Mouse (Mus musculus) heart, adult 2 months (tissue): ENCODE results near the gene Rnase2b. TPM values are rescaled to one million over a fixed set of nuclear protein-coding genes. Genes with fewer than 3 reads are reported as not detected.

ENCODE experiments used
- DNase-seq, 2 experiments: peaks; one replicate each; pipeline ENCODE4 v3.0.0; 2021
- H3K27ac ChIP-seq: fragments of 200-600 bp; 2 replicates; pipeline ENCODE4 v1.8.1; 2022
- H3K27me3 ChIP-seq: fragments of 200-500 bp; 2 replicates; pipeline ENCODE4 v1.6.1; 2012; ENCODE audit warnings: mild to moderate bottlenecking, low read length, inconsistent platforms, mixed read lengths; ENCODE audit not compliant: control insufficient read depth, insufficient read depth
- H3K36me3 ChIP-seq: fragments of 200-500 bp; 2 replicates; pipeline ENCODE4 v1.6.1; 2012; ENCODE audit warnings: low read length, inconsistent platforms; ENCODE audit not compliant: control insufficient read depth, insufficient read depth
- H3K4me1 ChIP-seq: fragments of 200-500 bp; 2 replicates; pipeline ENCODE4 v1.6.1; 2011; ENCODE audit warnings: low read length; ENCODE audit not compliant: control insufficient read depth, insufficient read depth
- H3K4me3 ChIP-seq: fragments of 200-600 bp; 2 replicates; pipeline ENCODE4 v1.8.1; 2022
- H3K79me2 ChIP-seq: fragments of 200-500 bp; replicated peaks from 2 replicates; pipeline ENCODE4 v1.6.1; 2012; ENCODE audit warnings: mild to moderate bottlenecking, inconsistent platforms, low read length, moderate library complexity, mixed read lengths; ENCODE audit not compliant: control insufficient read depth, insufficient read depth
- H3K9ac ChIP-seq: fragments of 200-500 bp; 2 replicates; pipeline ENCODE4 v1.6.1; 2012; ENCODE audit warnings: low read depth, mild to moderate bottlenecking, control low read depth, inconsistent platforms, low read length, mixed read lengths
- CTCF ChIP-seq: fragments of 200-600 bp; IDR thresholded peaks from 2 replicates; pipeline ENCODE4 v1.8.1; 2022; ENCODE audit warnings: antibody characterized with exemption, mild to moderate bottlenecking, moderate library complexity
- EP300 ChIP-seq: fragments of 200-500 bp; IDR thresholded peaks from 2 replicates; pipeline ENCODE4 v1.6.1; 2011; ENCODE audit warnings: low read depth, low read length, control low read depth; ENCODE audit not compliant: insufficient read depth
- POLR2A ChIP-seq: fragments of 200-500 bp; IDR thresholded peaks from 2 replicates; pipeline ENCODE4 v1.6.1; 2011; ENCODE audit warnings: mild to moderate bottlenecking, low read depth, low read length, control low read depth; ENCODE audit not compliant: insufficient read depth
- WGBS: fragments of 180-500 bp; shearing (Covaris S2); methylation state at CpG from one replicate; pipeline ENCODE4 v1.1.7; 2018; 5-methylcytosine and 5-hydroxymethylcytosine counted together
- intact Hi-C: fragments of 180-260 bp; cut with DNase I; formaldehyde crosslinking; loops from one replicate; pipeline ENCODE4 v1.15.1; 2025
- polyA plus RNA-seq: library from polyadenylated mRNA; depleted of rRNA; stranded (reverse); fragments of >200 nt; gene quantifications from 2 replicates; pipeline ENCODE4 v1.2.3, GENCODE M21; 2012
- total RNA-seq, 2 experiments: library from RNA; stranded (reverse); gene quantifications; 2 replicates each; pipeline ENCODE4 v1.2.3; 2021

Rnase2b gene
- total and polyA plus RNA-seq, 3 experiments = not detected

- intact Hi-C loops = no loop called here
- H3K36me3 ChIP-seq = no peaks in the 10 kb centered on the region; the same call in 1 of the 2 replicates
Observed at GRCm38 (mm10) chr14:51146685-51147084, 15.4 kb upstream of the Rnase2b start, which contains the start of gene Rnase1. TSS of gene Rnase1 (minus strand) at chr14:51146785.

GRCm38 (mm10) chr14:51148006-51148405, 14.1 kb upstream of the Rnase2b start:
- WGBS = 58% methylated on average over 3 of the region's 3 CpGs
- Histone ChIP-seq H3K27ac (no peak overlapping the region), H3K79me2 (no peaks in the 10 kb centered on the region), H3K4me1 (peaks cover 1% of the 10 kb centered on the region; the same call in 1 of the 2 replicates), H3K27me3 (no peaks in the 10 kb centered on the region), H3K36me3 (no peaks in the 10 kb centered on the region; the same call in 1 of the 2 replicates), H3K4me3 (no peak overlapping the region), H3K9ac (no peak overlapping the region)
- intact Hi-C loops = no loop called here
- TF ChIP-seq CTCF (no peak), EP300 (no peak), POLR2A (no peak)
- DNase-seq = no peak

More at GRCm38 (mm10) chr14:51146685-51147084, 15.4 kb upstream of the Rnase2b start, which contains the start of gene Rnase1:
- Histone ChIP-seq H3K79me2 (no peaks in the 10 kb centered on the region), H3K27me3 (no peaks in the 10 kb centered on the region), H3K27ac (no peak within 1 kb of the TSS), H3K4me3 (no peak within 1 kb of the TSS), H3K4me1 (peaks cover 1% of the 10 kb centered on the region; the same call in 1 of the 2 replicates), H3K9ac (no peak within 1 kb of the TSS)
- WGBS = 54% methylated on average over 2 of the region's 2 CpGs
- no peak for DNase-seq
- TF ChIP-seq EP300 (no peak), POLR2A (no peak), CTCF (no peak)

DNA sequence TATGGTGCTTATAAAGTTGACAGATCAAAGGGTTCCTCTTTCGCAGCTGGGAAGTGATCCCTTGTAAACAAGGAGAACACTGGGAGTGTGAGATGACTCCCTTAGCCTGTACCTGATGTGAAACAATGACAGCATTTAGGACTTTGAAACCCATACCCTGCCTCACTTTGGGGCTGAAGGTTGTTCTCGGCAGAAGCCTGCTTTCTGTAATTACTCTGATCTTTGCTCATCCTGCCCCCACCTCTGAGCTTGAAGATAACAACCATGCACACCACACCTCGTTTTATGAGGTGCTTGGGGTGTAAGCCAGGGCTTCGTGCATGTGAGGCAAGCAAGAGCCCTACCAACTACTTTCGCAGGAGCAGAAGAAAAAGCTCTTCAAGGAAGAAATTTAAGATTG, 12.9 kb upstream of the Rnase2b start:
- peaks cover 1% of the 10 kb centered on the region; the same call in 1 of the 2 replicates for H3K4me1 ChIP-seq
- H3K9ac ChIP-seq = no peak overlapping the region
- intact Hi-C loops = no loop called here
- no peaks in the 10 kb centered on the region for H3K79me2 ChIP-seq
- no peak for DNase-seq
- WGBS = 74% methylated on average over 5 of the region's 5 CpGs
- H3K36me3 ChIP-seq = no peaks in the 10 kb centered on the region; the same call in 1 of the 2 replicates
- TF ChIP-seq EP300 (no peak), POLR2A (no peak), CTCF (no peak)
- H3K4me3 ChIP-seq = no peak overlapping the region
- H3K27ac ChIP-seq = no peak overlapping the region
- H3K27me3 ChIP-seq = no peaks in the 10 kb centered on the region

DNA sequence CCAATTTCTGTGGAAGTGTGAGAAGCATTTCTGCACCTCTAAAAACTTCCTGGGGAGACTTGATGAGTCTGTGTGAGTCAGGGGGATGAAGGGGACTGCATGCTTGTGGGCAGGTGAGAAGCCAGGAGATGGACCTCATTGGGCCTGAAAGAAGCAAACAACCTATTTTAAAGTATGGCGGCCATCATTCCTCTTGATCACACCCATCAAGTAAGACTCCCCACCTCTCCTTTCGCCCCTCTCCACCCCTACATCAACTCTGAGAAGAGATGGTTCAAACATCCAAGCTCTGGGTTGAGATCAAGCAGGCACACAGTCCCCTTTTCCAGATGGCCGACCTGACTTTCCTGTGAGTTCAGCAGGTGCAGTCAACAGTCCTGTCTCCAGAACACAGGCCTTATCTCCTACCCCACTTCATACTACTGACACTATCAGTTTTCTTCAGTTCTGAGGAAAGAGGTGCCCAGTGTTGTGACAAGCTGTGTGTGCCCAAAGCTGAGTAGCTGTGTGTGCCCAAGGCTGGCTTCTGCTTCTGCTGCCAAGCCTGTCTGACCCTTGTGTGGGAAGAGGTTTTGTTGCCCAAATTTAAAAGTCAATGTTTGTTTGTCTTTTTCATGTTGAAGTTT, 11.7 kb upstream of the Rnase2b start:
- intact Hi-C loops = no loop called here
- H3K79me2 ChIP-seq = no peaks in the 10 kb centered on the region
- H3K27me3 ChIP-seq = no peaks in the 10 kb centered on the region
- H3K36me3 ChIP-seq = no peaks in the 10 kb centered on the region; the same call in 1 of the 2 replicates
- no peak overlapping the region for H3K4me3 ChIP-seq
- H3K4me1 ChIP-seq = peaks cover 1% of the 10 kb centered on the region; the same call in 1 of the 2 replicates
- WGBS = 81% methylated on average over 3 of the region's 3 CpGs
- no peak for DNase-seq
- no peak overlapping the region for H3K27ac ChIP-seq
- TF ChIP-seq CTCF (no peak), POLR2A (no peak), EP300 (no peak)
- no peak overlapping the region for H3K9ac ChIP-seq

- no peak overlapping the region for H3K9ac ChIP-seq
- no peaks in the 10 kb centered on the region for H3K4me1 ChIP-seq
- WGBS = 55% methylated on average over 5 of the region's 5 CpGs
Observed at GRCm38 (mm10) chr14:51152249-51152870, 9.7 kb upstream of the Rnase2b start.

GRCm38 (mm10) chr14:51156056-51156735, 5.9 kb upstream of the Rnase2b start:
- DNase-seq = no peak
- no peak overlapping the region for H3K4me3 ChIP-seq
- H3K27ac ChIP-seq = no peak overlapping the region
- no peaks in the 10 kb centered on the region for H3K27me3 ChIP-seq
- H3K4me1 ChIP-seq = no peaks in the 10 kb centered on the region
- TF ChIP-seq CTCF = no peak
- no peak for TF ChIP-seq EP300
- no peak for TF ChIP-seq POLR2A
- intact Hi-C loops = no loop called here
- H3K36me3 ChIP-seq = no peaks in the 10 kb centered on the region
- no peaks in the 10 kb centered on the region for H3K79me2 ChIP-seq
- no peak overlapping the region for H3K9ac ChIP-seq
- 88% methylated on average over 5 of the region's 5 CpGs for WGBS

More at GRCm38 (mm10) chr14:51152249-51152870, 9.7 kb upstream of the Rnase2b start:
- Histone ChIP-seq H3K36me3 (no peaks in the 10 kb centered on the region), H3K27me3 (no peaks in the 10 kb centered on the region), H3K27ac (no peak overlapping the region), H3K4me3 (no peak overlapping the region), H3K79me2 (no peaks in the 10 kb centered on the region)
- TF ChIP-seq EP300 (no peak), POLR2A (no peak), CTCF (no peak)
- DNase-seq = no peak
- intact Hi-C loops = no loop called here
